Mouse (Mus musculus) lung, embryonic 14.5 days (tissue): ENCODE results near the gene Ifitm1. TPM values are rescaled to one million over a fixed set of nuclear protein-coding genes. Genes with fewer than 3 reads are reported as not detected.
"Not testable (repeated sequence)": the region's sequence is repeated elsewhere in the genome, so short reads cannot be mapped to it uniquely, and the experiment has no call there.

ENCODE experiments used
- ATAC-seq: fragments of 200-750 bp; cut with Nextera tagmentation; 2 replicates; pipeline ENCODE4 v1.8.0; 2017; ENCODE audit warnings: mild to moderate bottlenecking, moderate TSS enrichment, moderate library complexity; ENCODE audit not compliant: insufficient read depth
- DNase-seq: peaks from one replicate; pipeline ENCODE4 v3.0.0-alpha.2; 2015
- H3K27ac ChIP-seq: fragments of 300-500 bp; sonication (generic); 2 replicates; pipeline ENCODE4 v1.5.1; 2014; ENCODE audit warnings: low read depth, mild to moderate bottlenecking, moderate library complexity
- H3K27me3 ChIP-seq: fragments of 300-500 bp; sonication (generic); 2 replicates; pipeline ENCODE4 v1.6.1; 2014; ENCODE audit warnings: low read length, control low read depth; ENCODE audit not compliant: insufficient read depth
- H3K36me3 ChIP-seq: fragments of 300-500 bp; sonication (generic); 2 replicates; pipeline ENCODE4 v1.6.1; 2014; ENCODE audit warnings: control low read depth; ENCODE audit not compliant: insufficient read depth
- H3K4me1 ChIP-seq: fragments of 300-500 bp; sonication (generic); 2 replicates; pipeline ENCODE4 v1.6.1; 2014; ENCODE audit warnings: antibody characterized with exemption, control low read depth; ENCODE audit not compliant: insufficient read depth
- H3K4me2 ChIP-seq: fragments of 300-500 bp; sonication (generic); 2 replicates; pipeline ENCODE4 v1.6.1; 2014; ENCODE audit warnings: mild to moderate bottlenecking
- H3K4me3 ChIP-seq: fragments of 300-500 bp; sonication (generic); 2 replicates; pipeline ENCODE4 v1.5.1; 2014; ENCODE audit warnings: low read depth, low read length
- H3K9ac ChIP-seq: fragments of 300-500 bp; sonication (generic); 2 replicates; pipeline ENCODE4 v1.6.1; 2014
- H3K9me3 ChIP-seq: fragments of 300-500 bp; sonication (generic); 2 replicates; pipeline ENCODE4 v1.6.1; 2016; ENCODE audit warnings: low read depth, low read length, control low read depth
- CTCF ChIP-seq: IDR thresholded peaks from 2 replicates; pipeline ENCODE4 v1.5.1; 2016; ENCODE audit warnings: antibody characterized with exemption, low read depth
- WGBS: fragments of 180-500 bp; shearing (Covaris S2); extraction: QIAGEN DNeasy Blood & Tissue Kit; methylation state at CpG from one replicate; pipeline ENCODE4 v1.1.7; 2014; 5-methylcytosine and 5-hydroxymethylcytosine counted together
- polyA plus RNA-seq: library from polyadenylated mRNA; unstranded; fragments of >200 nt; fragmentation: Nextera tagmentation; extraction: Ambion mirVana; gene quantifications from 2 replicates; pipeline ENCODE4 v1.2.1, GENCODE M21; 2014

Ifitm1 gene
- polyA plus RNA-seq, 1 experiment from 2014 or later, result 42.5 TPM

DNA sequence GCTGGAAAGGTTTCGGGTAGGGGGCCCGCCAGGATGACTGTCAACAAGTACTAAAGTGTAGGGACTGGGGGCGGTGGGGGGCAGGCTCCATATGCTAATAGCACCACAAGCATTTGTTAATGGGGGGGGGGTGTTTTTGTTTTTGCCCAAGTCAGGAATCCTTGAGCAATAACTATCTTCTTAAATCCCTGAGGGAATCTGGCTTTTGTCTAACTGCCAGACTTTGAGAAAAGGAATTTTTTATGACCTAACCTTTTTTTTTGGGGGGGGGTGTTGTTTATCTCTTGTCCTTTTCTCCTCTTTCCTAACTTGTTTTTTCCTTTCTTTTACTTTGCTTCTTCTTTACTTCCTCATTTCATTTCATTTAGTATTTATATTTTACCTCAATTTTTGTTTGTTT, 8.4 kb downstream of the Ifitm1 start:
- ATAC-seq (no peak), DNase-seq (no peak)
- TF ChIP-seq CTCF, result no peak
- no peak overlapping the region for H3K27ac ChIP-seq
- 0 out of 2 replicates have a peak, but pooled peaks cover 4% of the 10 kb centered on the region for H3K4me1 ChIP-seq
- no peak overlapping the region for H3K4me3 ChIP-seq
- H3K27me3 ChIP-seq, result no peaks in the 10 kb centered on the region
- no peak overlapping the region for H3K9ac ChIP-seq
- H3K9me3 ChIP-seq, result no peaks in the 10 kb centered on the region
- WGBS, result 26% methylated on average over 3 of the region's 3 CpGs
- no peak overlapping the region for H3K4me2 ChIP-seq
- no peaks in the 10 kb centered on the region for H3K36me3 ChIP-seq

DNA sequence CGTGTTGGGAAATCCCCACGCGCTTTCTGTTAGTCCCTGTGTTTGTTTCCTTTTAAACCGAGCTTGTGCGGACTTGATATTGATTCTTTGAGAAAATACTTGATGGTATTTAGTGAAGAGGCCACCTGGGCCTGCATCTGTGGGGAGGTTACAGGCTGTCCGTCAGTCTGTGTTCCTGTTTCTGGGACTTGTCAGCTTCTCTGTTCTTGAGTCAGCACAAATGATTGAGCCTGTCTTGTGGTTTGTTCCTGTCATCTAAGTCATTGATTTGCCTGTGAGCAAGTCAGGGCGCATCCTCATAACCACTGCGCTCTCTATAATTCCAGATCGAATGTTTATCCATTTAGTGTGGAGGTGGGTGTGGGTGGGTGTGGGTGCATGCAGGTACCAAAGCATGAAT, 9.7 kb downstream of the Ifitm1 start:
- H3K4me3 ChIP-seq, DNase-seq, H3K9me3 ChIP-seq, H3K4me1 ChIP-seq, ATAC-seq, H3K4me2 ChIP-seq, H3K27me3 ChIP-seq, H3K27ac ChIP-seq, H3K9ac ChIP-seq, H3K36me3 ChIP-seq: not testable (repeated sequence)
- WGBS, result 84% methylated on average over 9 of the region's 9 CpGs

DNA sequence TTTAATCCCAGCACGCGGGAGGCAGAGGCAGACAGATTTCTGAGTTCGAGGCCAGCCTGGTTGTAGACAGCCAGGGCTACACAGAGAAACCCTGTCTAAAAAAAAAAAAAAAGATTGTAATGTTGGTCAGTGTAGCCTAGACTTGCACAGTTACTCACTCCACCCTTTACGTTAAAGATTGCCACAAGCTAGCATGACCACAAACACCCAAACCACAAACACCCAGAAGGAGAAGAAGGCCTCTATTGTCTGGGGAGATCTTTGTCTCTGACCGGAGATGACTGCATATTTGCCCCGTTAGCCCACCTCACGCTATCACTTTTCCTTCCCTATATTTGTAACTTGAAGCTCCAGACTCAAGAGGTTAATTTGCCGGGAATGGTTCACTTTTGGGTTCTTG, 14.7 kb downstream of the Ifitm1 start:
- Histone ChIP-seq H3K36me3 (no peaks in the 10 kb centered on the region), H3K27ac (no peak overlapping the region), H3K4me2 (no peak overlapping the region), H3K4me3 (no peak overlapping the region), H3K4me1 (no peaks in the 10 kb centered on the region), H3K27me3 (no peaks in the 10 kb centered on the region), H3K9me3 (no peaks in the 10 kb centered on the region), H3K9ac (no peak overlapping the region)
- WGBS, result 89% methylated on average over 8 of the region's 8 CpGs
- no peak for ATAC-seq
- no peak for TF ChIP-seq CTCF
- no peak for DNase-seq

DNA sequence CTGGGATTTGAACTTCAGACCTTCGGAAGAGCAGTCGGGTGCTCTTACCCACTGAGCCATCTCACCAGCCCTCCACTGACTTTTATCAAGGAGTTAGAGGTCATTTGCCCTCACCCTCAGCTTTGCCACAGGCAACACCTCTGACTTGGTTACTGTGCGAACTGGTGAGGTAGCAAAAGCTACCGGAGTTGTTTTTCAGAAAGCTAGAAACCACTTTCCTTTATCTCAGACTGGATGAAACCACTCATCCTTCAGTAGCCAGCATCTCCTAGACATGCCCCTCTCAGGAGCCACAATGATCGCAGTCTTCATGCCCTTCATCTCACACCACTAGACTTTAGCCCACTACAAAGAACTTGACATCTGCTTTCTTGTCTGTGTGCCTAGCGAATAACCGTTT, 15.9 kb downstream of the Ifitm1 start:
- no peak for DNase-seq
- Histone ChIP-seq H3K4me3 (no peak overlapping the region), H3K9ac (no peak overlapping the region), H3K9me3 (no peaks in the 10 kb centered on the region), H3K36me3 (no peaks in the 10 kb centered on the region), H3K27ac (no peak overlapping the region), H3K27me3 (no peaks in the 10 kb centered on the region), H3K4me2 (no peak overlapping the region), H3K4me1 (no peaks in the 10 kb centered on the region)
- no peak for TF ChIP-seq CTCF
- ATAC-seq, result no peak
- WGBS, result 80% methylated on average over 7 of the region's 7 CpGs

DNA sequence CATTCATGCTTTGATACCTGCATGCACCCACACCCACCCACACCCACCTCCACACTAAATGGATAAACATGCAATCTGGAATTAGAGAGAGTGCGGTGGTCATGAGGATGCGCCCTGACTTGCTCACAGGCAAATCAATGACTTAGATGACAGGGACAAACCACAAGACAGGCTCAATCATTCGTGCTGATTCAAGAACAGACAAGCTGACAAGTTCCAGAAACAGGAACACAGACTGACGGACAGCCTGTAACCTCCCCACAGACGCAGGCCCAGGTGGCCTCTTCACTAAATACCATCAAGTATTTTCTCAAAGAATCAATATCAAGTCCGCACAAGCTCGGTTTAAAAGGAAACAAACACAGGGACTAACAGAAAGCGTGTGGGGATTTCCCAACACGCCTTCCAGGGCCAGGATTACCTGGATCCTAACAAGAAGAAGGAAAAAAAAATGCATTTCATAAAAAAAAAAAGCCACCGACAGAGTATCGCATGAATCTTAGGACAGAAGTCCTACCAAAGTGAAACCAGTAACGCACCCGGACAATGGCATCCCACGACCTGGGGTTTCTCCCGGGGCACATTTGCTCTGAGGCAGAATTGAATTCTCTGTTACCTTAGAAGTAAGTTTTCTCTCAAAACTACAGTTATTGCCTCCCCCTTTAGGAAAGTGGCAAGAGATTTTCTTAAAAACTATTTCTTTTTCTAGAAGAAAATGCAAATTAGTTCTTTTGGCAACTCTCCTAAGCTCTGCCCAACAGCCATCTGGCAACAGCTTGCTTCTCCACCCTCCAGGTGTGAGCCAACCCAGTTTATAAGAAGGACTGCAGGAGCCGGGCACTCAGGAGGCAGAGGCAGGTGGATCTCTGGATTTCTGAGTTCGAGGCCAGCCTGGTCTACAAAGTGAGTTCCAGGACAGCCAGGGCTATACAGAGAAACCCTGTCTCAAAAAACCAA, 20.4 kb downstream of the Ifitm1 start:
- WGBS, result 77% methylated on average over 17 of the region's 17 CpGs
- Histone ChIP-seq H3K4me3 (no peak overlapping the region), H3K27ac (no peak overlapping the region), H3K4me1 (no peaks in the 10 kb centered on the region), H3K9ac (no peak overlapping the region), H3K36me3 (no peaks in the 10 kb centered on the region), H3K27me3 (no peaks in the 10 kb centered on the region), H3K4me2 (no peak overlapping the region), H3K9me3 (no peaks in the 10 kb centered on the region)
- DNase-seq (no peak), ATAC-seq (no peak)
- no peak for TF ChIP-seq CTCF

DNA sequence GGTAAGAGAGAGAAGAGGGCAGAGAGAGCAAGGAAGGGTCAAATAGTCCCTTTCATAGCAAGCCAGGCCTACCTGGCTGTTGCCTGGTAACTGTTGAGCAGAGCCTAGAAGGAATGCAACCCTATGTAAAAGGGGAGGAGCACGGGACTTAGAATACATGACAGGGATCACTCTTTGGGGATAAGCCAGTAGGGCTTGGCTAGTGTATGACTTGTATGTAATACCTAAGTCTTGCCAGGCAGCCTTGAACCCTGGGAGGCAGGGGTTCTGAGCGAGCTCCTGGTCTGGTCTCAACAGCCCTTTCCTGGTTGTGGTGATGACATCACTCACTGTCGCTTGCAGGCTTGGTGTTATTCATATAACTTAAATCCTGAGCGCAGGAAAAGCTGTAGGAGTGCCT, 22.0 kb downstream of the Ifitm1 start:
- TF ChIP-seq CTCF, result no peak
- H3K4me2 ChIP-seq, result no peak overlapping the region
- WGBS, result 72% methylated on average over 4 of the region's 4 CpGs
- H3K4me1 ChIP-seq, result no peaks in the 10 kb centered on the region
- H3K36me3 ChIP-seq, result no peaks in the 10 kb centered on the region
- H3K27me3 ChIP-seq, result no peaks in the 10 kb centered on the region
- H3K9me3 ChIP-seq, result no peaks in the 10 kb centered on the region
- no peak overlapping the region for H3K4me3 ChIP-seq
- no peak overlapping the region for H3K27ac ChIP-seq
- DNase-seq (no peak), ATAC-seq (0 out of 2 replicates have a peak, but pooled peaks have one; percentile 24)
- no peak overlapping the region for H3K9ac ChIP-seq

DNA sequence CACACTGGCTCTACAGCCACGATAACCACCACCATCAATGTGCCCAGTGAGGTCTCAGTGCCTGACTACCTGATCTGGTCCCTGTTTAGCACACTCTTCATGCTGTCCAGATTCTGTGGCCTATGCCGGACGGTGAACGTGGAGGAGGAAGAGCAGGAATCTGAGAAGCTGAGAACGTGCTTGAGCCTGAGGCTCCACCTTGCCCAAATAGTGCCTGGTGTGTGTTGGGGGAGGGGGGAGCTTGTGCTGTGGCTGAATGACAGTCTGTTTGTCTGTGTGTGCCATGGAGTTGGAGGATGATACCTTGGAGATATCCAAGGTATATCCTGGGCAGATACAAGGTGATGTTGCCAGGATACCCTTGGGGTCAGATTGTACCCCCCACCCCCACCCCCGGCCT, 23.2 kb downstream of the Ifitm1 start:
- Histone ChIP-seq H3K4me3 (no peak overlapping the region), H3K27ac (no peak overlapping the region), H3K27me3 (no peaks in the 10 kb centered on the region), H3K9me3 (no peaks in the 10 kb centered on the region), H3K36me3 (no peaks in the 10 kb centered on the region), H3K9ac (no peak overlapping the region), H3K4me2 (no peak overlapping the region), H3K4me1 (no peaks in the 10 kb centered on the region)
- no peak for ATAC-seq
- TF ChIP-seq CTCF, result no peak
- DNase-seq, result no peak
- 54% methylated on average over 6 of the region's 6 CpGs for WGBS
